Mouse (Mus musculus) megakaryocyte-erythroid progenitor cell, adult 5-6 weeks (primary cell): Measurements from ENCODE around the gene Hspb11. TPM values are rescaled to one million over a fixed set of nuclear protein-coding genes. Genes with fewer than 3 reads are reported as not detected.

ENCODE experiments used
- ATAC-seq: replicated peaks from 2 replicates; pipeline ENCODE4 v1.8.0; 2016; ENCODE audit warnings: mild to moderate bottlenecking, inconsistent platforms; ENCODE audit not compliant: severe bottlenecking, poor library complexity, low FRiP score, low TSS enrichment
- total RNA-seq, 2 experiments: library from RNA; stranded (forward) in 1 of 2; stranded (reverse) in 1 of 2; fragments of 200-1000, 215-1000 nt in 1 of 2; fragments of >200 nt in 1 of 2; fragmentation: Nextera tagmentation in 1 of 2; gene quantifications; 2 replicates each; pipeline ENCODE4 v1.2.3; 2014 to 2017

Gene Hspb11
- total RNA-seq (2014; fragmentation: Nextera tagmentation) (3.7 and 17.2 TPM in 2 replicates), total RNA-seq (2017) (11.2 and 12.7 TPM in 2 replicates)

DNA sequence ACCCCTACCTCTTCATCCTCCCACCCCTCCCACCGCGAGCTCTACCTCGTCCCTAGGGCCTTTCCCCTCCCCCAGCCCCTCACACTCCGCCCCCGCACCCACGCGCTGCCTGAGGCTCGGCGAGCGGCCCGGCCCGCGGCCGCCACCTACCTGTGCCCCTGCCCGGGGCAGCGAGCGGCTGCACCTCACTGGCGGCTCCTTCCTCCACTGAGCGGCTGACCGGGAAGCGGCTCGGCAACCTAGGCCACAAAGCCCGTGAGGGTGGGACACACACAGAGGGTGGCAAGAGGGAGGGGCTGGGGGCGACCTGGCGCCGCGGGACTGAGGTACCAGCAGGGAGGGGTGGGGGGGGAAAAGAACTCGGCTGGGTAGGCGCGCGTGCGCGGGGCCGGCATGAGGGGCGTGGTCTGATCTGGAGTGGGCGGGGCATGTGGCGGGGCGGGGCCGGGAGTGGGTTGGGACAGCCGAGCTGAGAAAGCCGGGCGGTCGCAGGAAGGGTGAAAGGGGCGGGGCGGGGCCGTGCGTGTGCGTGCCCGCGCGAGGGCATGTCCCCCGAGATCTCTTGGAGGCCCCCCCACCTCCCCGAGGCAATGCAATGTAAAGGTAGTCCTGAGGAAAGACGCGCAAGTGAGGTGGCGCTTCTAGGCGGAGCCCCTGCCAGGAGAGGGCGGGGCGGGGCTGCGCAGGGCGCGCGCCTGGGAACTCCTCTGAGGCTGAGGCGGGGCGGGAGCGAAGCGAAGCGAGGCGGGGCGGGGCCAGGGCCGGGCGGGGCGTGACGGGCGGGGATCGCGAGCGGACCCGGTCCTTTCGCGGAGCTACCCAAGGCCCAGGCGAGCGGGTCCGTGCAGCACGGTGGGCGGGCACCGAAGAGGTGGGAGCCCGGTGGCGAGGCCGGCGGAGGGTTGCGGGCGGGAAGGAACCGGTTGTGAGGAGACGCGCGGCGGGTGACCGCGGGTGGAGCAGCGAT is at the start of gene Hspb11, which contains the start of gene Lrrc42:
Hspb11 (plus strand) TSS at position 469 of the 967 bp plus-strand sequence.
Lrrc42 (minus strand) TSS at position 408 of the 967 bp plus-strand sequence.
- peak; percentile 92 for ATAC-seq

GRCm38 (mm10) chr4:107207016-107207415 is 46.4 kb upstream of the Hspb11 start:
- no peak for ATAC-seq

DNA sequence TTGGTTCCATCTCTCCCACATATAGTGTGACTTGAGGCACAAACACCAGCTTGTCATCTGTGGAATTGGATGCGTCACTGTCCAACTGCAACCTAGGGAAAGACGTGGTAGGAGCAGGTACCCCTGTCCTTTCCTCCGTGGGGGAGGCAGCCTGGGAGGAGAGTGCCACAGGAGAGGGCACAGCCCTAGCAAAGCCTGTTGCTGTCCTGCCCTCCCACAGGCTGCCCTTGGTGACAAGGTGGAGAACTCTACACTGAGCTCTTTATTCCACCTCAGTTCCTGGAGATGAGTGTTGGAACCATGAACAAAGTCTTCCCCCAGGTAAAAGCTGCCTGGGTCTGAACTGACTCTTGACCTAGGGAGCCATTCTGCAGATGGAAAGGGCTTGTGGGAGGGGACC is 44.5 kb upstream of the Hspb11 start, which contains the start of gene Ldlrad1:
Ldlrad1 (plus strand) TSS at position 301 of the 400 bp plus-strand sequence.
- ATAC-seq: no peak

- peak; percentile 33 for ATAC-seq
These were observed 42.8 kb upstream of the Hspb11 start for GRCm38 (mm10) chr4:107210483-107211097.

- no peak for ATAC-seq
These were observed 41.9 kb upstream of the Hspb11 start for GRCm38 (mm10) chr4:107211465-107211864.

GRCm38 (mm10) chr4:107211936-107212335 is 41.5 kb upstream of the Hspb11 start:
- ATAC-seq: no peak

DNA sequence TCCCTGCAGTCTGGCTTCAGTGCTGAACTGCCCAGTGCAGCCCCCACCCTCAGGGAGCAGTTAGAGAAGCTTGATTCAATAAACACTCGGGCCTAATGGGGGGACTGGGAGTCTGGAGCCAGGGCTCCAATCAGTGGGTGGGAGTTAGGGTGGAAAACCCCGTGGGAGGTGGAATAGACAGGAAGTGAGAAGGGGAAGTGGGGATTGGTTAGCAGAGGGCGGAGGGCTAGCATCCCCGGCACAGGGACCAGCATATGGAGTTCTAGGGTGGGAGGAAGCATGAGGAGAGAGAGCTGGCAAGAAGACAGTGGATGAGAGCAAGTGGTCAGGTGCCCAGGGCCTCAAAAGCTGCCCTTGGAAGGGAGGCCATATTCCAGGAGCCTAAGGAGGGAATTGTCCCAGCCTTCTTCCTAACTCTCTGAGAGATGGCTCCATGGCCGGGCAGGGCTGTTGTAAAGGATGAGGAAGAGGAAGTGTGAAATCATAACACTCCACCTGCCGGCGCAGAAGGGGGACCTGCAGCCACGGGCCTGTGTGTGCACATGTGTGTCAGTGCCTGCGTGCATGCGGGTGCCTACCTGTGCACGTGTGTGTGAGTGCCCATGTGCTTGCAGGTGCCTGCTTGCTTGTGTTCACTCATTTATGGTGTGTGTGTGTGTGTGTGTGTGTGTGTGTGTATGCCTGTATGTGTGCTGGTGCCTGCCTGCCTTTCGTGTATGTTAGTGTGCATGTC is 39.9 kb upstream of the Hspb11 start:
- ATAC-seq: no peak

DNA sequence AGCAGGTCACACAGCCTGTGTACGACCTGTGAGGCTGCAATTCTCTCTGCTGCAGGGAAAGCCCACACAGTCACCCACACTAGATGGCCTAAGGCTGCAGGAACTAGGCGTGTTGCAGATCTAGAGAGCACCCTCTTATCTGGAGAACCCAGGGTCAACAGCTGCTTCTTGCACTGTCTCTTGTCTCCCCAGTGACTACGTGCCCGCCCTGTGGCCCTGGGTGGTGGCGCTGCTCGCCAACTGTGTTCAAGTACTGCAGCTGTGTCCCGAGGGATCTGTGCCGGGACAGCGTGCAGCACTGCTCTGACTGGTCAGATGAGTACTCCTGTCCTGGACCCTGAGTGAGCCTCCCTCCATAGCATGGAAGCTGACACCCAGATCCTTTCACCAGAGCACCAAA is 35.8 kb upstream of the Hspb11 start:
- peak; percentile 93 for ATAC-seq

DNA sequence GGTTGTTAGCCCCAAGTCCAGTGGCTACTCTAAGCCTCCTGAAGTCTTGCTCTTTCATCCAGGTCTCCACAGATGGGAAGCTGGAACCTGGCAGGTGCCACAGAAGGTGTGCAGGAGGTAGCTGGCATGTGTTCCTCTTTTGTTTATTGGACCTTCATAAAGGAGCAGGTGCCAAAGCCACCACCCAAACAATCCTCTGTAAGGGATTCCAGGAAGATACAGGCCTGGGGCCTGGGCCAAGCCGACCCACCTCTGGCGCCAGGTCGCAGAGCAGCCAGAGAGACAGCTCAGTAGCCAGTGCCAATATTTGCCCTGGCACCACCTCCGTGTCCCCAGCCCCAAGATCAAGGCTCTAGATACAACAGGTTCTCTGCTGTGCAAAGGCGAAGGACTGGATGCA is 31.9 kb upstream of the Hspb11 start:
- no peak for ATAC-seq

- ATAC-seq: peak; percentile 90
These were observed 29.9 kb upstream of the Hspb11 start for GRCm38 (mm10) chr4:107223225-107224204.

DNA sequence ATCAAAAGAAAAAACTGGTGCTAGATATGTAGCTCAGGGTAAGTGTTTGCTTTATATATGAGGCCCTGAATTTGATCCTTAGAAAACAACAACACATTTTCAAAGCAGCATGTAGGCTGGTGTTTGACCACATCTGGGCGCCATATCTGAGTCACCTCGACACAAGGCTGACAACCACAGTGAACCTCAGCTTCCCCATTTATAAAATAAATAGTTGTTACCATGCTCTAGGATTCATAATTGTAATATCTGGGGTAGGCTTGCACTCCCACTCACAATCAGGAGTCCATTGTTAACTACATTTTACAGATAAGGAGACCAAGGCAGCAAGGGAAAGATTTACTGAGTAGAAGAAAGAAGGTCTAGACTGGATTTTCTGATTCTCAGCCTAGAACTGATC is 27.1 kb upstream of the Hspb11 start:
- no peak for ATAC-seq

DNA sequence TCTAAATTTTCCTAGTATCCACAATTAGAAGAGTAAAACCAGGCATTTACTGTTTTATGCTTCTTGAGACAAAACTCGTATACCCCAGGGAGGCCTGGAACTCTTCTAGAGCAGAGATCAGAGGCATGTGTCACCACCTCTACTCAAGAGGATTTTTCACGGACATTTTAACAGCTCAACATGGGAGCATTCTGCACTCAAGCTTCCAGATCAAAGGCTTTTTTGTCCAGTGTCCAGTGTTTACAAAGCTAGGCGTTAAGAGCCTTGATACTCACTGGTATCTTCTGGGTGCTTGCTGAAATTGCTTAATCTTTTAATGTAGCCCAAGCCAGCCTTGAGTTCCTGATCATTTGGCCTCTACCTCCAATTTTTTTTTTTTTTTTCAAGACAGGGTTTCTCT is 21.2 kb upstream of the Hspb11 start:
- no peak for ATAC-seq

GRCm38 (mm10) chr4:107238253-107238652 is 15.1 kb upstream of the Hspb11 start:
- ATAC-seq: no peak

GRCm38 (mm10) chr4:107240196-107240595 is 13.2 kb upstream of the Hspb11 start:
- no peak for ATAC-seq

DNA sequence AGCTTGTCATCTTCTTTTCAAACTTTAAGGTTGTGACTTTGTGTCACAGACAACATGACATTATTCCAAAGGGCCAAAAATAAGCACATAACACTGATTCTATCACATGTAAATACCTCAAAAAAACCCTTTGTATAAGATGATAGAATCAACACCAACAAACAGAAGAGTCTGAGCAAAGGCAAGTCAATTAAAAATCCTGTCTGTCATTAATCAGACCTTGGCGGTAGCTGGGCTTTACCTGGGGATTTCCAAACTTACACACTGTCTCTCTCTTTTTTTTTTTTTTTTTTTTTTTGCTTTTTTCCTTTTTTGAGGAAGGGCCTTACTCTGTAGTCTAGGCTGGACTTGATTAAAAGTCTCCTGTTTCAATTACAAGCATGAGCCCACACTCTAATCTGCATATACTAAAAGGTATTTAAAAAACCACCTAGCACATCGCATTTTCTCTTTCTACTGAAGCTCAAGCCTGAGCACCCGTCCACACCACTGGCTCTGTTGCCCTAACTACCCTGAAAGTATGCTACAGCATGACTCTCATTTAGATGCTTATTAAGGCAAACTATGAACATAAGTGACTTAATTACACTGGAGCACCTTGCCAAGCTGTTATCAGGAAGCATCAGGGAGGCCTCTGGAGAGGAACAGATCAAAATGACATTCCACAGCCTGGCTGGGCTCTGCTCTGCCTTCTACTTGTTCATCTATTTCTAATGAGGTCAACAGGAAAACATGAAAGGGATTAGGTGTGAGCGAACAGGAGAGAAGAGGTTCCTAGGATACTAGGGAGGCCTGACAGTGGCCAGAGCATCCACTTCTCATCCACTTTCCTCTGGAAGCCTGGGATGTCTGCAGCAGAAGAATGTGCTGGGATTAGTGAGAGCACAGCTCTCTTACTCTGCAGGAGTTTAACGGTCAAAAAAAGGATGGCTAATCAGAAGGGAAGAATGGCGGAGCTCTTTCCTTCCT is 9.7 kb upstream of the Hspb11 start:
- ATAC-seq: no peak

DNA sequence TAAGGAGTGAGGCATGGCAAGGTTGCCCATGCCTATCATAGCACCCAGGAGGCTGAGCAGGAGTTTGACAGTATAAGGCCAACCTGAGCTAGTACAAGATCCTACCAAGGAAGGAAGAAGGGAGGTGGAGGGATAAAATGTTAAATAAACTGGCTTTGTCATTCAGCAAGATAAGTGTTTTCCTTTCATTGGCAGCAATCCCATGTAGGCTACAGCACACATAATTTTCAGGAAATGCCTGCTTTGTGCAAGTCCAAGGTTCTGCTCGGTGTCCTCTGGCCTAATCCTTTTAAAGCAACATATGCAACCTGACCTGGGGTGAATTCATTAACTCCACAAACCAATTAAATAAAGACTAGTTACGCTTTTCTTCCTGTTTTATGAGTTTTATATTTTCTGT is 8.0 kb upstream of the Hspb11 start:
- ATAC-seq: no peak

DNA sequence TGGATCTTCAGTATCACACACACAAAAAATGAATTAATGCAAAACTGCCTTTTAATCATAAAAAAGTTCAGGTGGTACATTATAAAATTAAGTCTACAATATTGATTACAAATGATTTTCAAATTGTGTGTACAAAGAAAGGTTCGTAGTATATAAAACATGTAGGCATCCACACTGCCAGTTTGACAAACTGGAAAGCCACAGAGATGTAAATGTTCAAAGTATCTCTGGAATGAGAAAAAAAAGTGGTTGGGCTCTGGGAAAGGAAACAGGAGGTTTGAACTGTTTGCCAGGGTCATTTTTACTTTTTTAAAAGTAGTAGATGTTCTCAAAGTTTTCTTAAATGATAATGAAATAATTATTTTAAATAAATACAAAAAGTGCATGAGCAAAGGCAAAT is 7.4 kb upstream of the Hspb11 start:
- ATAC-seq: no peak

GRCm38 (mm10) chr4:107247110-107247509 is 6.3 kb upstream of the Hspb11 start:
- ATAC-seq: no peak
